Mouse (Mus musculus) limb, embryonic 11.5 days (tissue): ENCODE data around the gene Pdzrn3. TPM values are rescaled to one million over a fixed set of nuclear protein-coding genes. Genes with fewer than 3 reads are reported as not detected.
A peak's percentile ranks its signal among the peaks of the same experiment; 100 is the strongest.

Source experiments
- ATAC-seq: fragments of 200-750 bp; cut with Nextera tagmentation; 2 replicates; pipeline ENCODE4 v1.8.0; 2017; ENCODE audit warnings: low read depth; ENCODE audit not compliant: insufficient number of reproducible peaks, low FRiP score, low TSS enrichment
- DNase-seq: peaks from one replicate; pipeline ENCODE4 v3.0.0-alpha.2; 2015; ENCODE audit warnings: low spot score
- H3K27ac ChIP-seq: fragments of 300-500 bp; sonication (generic); replicated peaks from 2 replicates; pipeline ENCODE4 v1.5.1; 2014; ENCODE audit warnings: low read depth, mild to moderate bottlenecking, low read length
- H3K27me3 ChIP-seq: fragments of 300-500 bp; sonication (generic); 2 replicates; pipeline ENCODE4 v1.6.1; 2014; ENCODE audit warnings: mild to moderate bottlenecking, low read length, mixed read lengths; ENCODE audit not compliant: control insufficient read depth, insufficient read depth
- H3K36me3 ChIP-seq: fragments of 300-500 bp; sonication (generic); 2 replicates; pipeline ENCODE4 v1.6.1; 2014; ENCODE audit warnings: mild to moderate bottlenecking, low read length, moderate library complexity, mixed read lengths; ENCODE audit not compliant: control insufficient read depth, insufficient read depth
- H3K4me1 ChIP-seq: fragments of 300-500 bp; sonication (generic); 2 replicates; pipeline ENCODE4 v1.6.1; 2014; ENCODE audit warnings: low read length, mixed read lengths; ENCODE audit not compliant: control insufficient read depth, insufficient read depth
- H3K4me2 ChIP-seq: fragments of 300-500 bp; sonication (generic); 2 replicates; pipeline ENCODE4 v1.6.1; 2014; ENCODE audit warnings: low read depth, mild to moderate bottlenecking, moderate library complexity; ENCODE audit not compliant: severe bottlenecking
- H3K4me3 ChIP-seq: fragments of 300-500 bp; sonication (generic); 2 replicates; pipeline ENCODE4 v1.5.1; 2014; ENCODE audit warnings: low read depth, low read length
- H3K9ac ChIP-seq: fragments of 300-500 bp; sonication (generic); 2 replicates; pipeline ENCODE4 v1.6.1; 2014; ENCODE audit warnings: mild to moderate bottlenecking, low read length
- H3K9me3 ChIP-seq: fragments of 300-500 bp; sonication (generic); 2 replicates; pipeline ENCODE4 v1.6.1; 2016; ENCODE audit warnings: low read length; ENCODE audit not compliant: control insufficient read depth
- WGBS: fragments of 180-500 bp; shearing (Covaris S2); extraction: QIAGEN DNeasy Blood & Tissue Kit; methylation state at CpG from one replicate; pipeline ENCODE4 v1.1.7; 2014; 5-methylcytosine and 5-hydroxymethylcytosine counted together
- polyA plus RNA-seq: library from polyadenylated mRNA; unstranded; fragments of >200 nt; fragmentation: Nextera tagmentation; extraction: Ambion mirVana; gene quantifications from 2 replicates; pipeline ENCODE4 v1.2.1, GENCODE M21; 2014

Gene Pdzrn3
- polyA plus RNA-seq, 1 experiment from 2014 or later: 11.1 TPM

- DNase-seq (no peak), ATAC-seq (no peak)
- WGBS: 91% methylated on average over 8 of the region's 8 CpGs
- H3K9me3 ChIP-seq: no peaks in the 10 kb centered on the region
- H3K27ac ChIP-seq: no peak overlapping the region
- H3K4me2 ChIP-seq: no peak overlapping the region
- H3K4me3 ChIP-seq: no peak overlapping the region
- no peaks in the 10 kb centered on the region for H3K36me3 ChIP-seq
- no peak overlapping the region for H3K9ac ChIP-seq
- 0 out of 2 replicates have a peak, but pooled peaks cover 2% of the 10 kb centered on the region for H3K4me1 ChIP-seq
- no peaks in the 10 kb centered on the region for H3K27me3 ChIP-seq
Observed at GRCm38 (mm10) chr6:101211361-101211841, 166.3 kb downstream of the Pdzrn3 start.

GRCm38 (mm10) chr6:101198943-101199298 lies 178.8 kb downstream of the Pdzrn3 start:
- no peaks in the 10 kb centered on the region for H3K36me3 ChIP-seq
- H3K4me1 ChIP-seq: peaks cover 42% of the 10 kb centered on the region
- ATAC-seq (no peak), DNase-seq (no peak)
- peak overlapping the region; percentile 28 for H3K4me3 ChIP-seq
- H3K27ac ChIP-seq: no peak overlapping the region
- H3K9ac ChIP-seq: peak overlapping the region; percentile 23; the same call in 1 of the 2 replicates
- WGBS: 13% methylated on average over 8 of the region's 8 CpGs
- no peaks in the 10 kb centered on the region for H3K27me3 ChIP-seq
- H3K4me2 ChIP-seq: peak overlapping the region; percentile 52
- H3K9me3 ChIP-seq: no peaks in the 10 kb centered on the region

- DNase-seq: peak; percentile 51
- Histone ChIP-seq H3K36me3 (no peaks in the 10 kb centered on the region), H3K27me3 (no peaks in the 10 kb centered on the region), H3K9ac (peak overlapping the region; percentile 23), H3K4me3 (peak overlapping the region; percentile 28), H3K9me3 (no peaks in the 10 kb centered on the region), H3K27ac (0 out of 2 replicates have a peak overlapping the region, but pooled peaks have one; percentile 15), H3K4me1 (peaks cover 43% of the 10 kb centered on the region), H3K4me2 (peak overlapping the region; percentile 52)
- ATAC-seq: 0 out of 2 replicates have a peak, but pooled peaks have one; percentile 42
- 5% methylated on average over 24 of the region's 24 CpGs for WGBS
Observed at GRCm38 (mm10) chr6:101198284-101198942, 179.3 kb downstream of the Pdzrn3 start.

GRCm38 (mm10) chr6:101197642-101198041 lies 180.1 kb downstream of the Pdzrn3 start:
- no peak overlapping the region for H3K9ac ChIP-seq
- no peaks in the 10 kb centered on the region for H3K36me3 ChIP-seq
- H3K27me3 ChIP-seq: no peaks in the 10 kb centered on the region
- WGBS: 11% methylated on average over 5 of the region's 5 CpGs
- H3K4me3 ChIP-seq: no peak overlapping the region
- no peak overlapping the region for H3K27ac ChIP-seq
- peaks cover 43% of the 10 kb centered on the region for H3K4me1 ChIP-seq
- DNase-seq (peak; percentile 87), ATAC-seq (no peak)
- peak overlapping the region; percentile 52; the same call in 1 of the 2 replicates for H3K4me2 ChIP-seq
- no peaks in the 10 kb centered on the region for H3K9me3 ChIP-seq

GRCm38 (mm10) chr6:101195891-101196290 lies 181.8 kb downstream of the Pdzrn3 start:
- Histone ChIP-seq H3K4me1 (peaks cover 43% of the 10 kb centered on the region), H3K27me3 (no peaks in the 10 kb centered on the region), H3K27ac (no peak overlapping the region), H3K4me3 (no peak overlapping the region), H3K9me3 (no peaks in the 10 kb centered on the region), H3K36me3 (no peaks in the 10 kb centered on the region), H3K4me2 (no peak overlapping the region), H3K9ac (no peak overlapping the region)
- 70% methylated on average over 5 of the region's 5 CpGs for WGBS
- DNase-seq (no peak), ATAC-seq (no peak)

- Histone ChIP-seq H3K27me3 (no peaks in the 10 kb centered on the region), H3K27ac (peak overlapping the region; percentile 33; the same call in 1 of the 2 replicates), H3K4me3 (no peak overlapping the region), H3K4me1 (peaks cover 43% of the 10 kb centered on the region), H3K36me3 (no peaks in the 10 kb centered on the region), H3K9ac (no peak overlapping the region), H3K4me2 (no peak overlapping the region), H3K9me3 (no peaks in the 10 kb centered on the region)
- 16% methylated on average over 8 of the region's 8 CpGs for WGBS
- no peak for ATAC-seq
- DNase-seq: peak; percentile 48
Observed at GRCm38 (mm10) chr6:101194386-101194925, 183.2 kb downstream of the Pdzrn3 start.

- peaks cover 24% of the 10 kb centered on the region for H3K4me1 ChIP-seq
- H3K4me3 ChIP-seq: no peak overlapping the region
- H3K36me3 ChIP-seq: no peaks in the 10 kb centered on the region
- H3K4me2 ChIP-seq: no peak overlapping the region
- H3K9ac ChIP-seq: no peak overlapping the region
- no peak for DNase-seq
- 90% methylated on average over 5 of the region's 5 CpGs for WGBS
- no peak overlapping the region for H3K27ac ChIP-seq
- no peaks in the 10 kb centered on the region for H3K9me3 ChIP-seq
- no peak for ATAC-seq
- no peaks in the 10 kb centered on the region for H3K27me3 ChIP-seq
Observed at GRCm38 (mm10) chr6:101191576-101191975, 186.1 kb downstream of the Pdzrn3 start.

- H3K4me3 ChIP-seq: no peak overlapping the region
- DNase-seq: no peak
- H3K27me3 ChIP-seq: no peaks in the 10 kb centered on the region
- no peak overlapping the region for H3K4me2 ChIP-seq
- H3K36me3 ChIP-seq: no peaks in the 10 kb centered on the region
- H3K9me3 ChIP-seq: no peaks in the 10 kb centered on the region
- 87% methylated on average over 6 of the region's 6 CpGs for WGBS
- H3K4me1 ChIP-seq: no peaks in the 10 kb centered on the region
- H3K27ac ChIP-seq: no peak overlapping the region
- ATAC-seq: no peak
- H3K9ac ChIP-seq: no peak overlapping the region
Observed at GRCm38 (mm10) chr6:101187322-101187721, 190.4 kb downstream of the Pdzrn3 start.
